Mouse (Mus musculus) embryonic facial prominence, embryonic 10.5 days (tissue): ENCODE results near the gene Tbc1d22b. TPM values are rescaled to one million over a fixed set of nuclear protein-coding genes. Genes with fewer than 3 reads are reported as not detected.
A peak's percentile ranks its signal among the peaks of the same experiment; 100 is the strongest.

Experiments used
- DNase-seq: peaks from one replicate; pipeline ENCODE4 v3.0.0-alpha.2; 2017; ENCODE audit warnings: low spot score
- H3K27ac ChIP-seq: fragments of 300-500 bp; sonication (generic); replicated peaks from 2 replicates; pipeline ENCODE4 v1.5.1; 2016; ENCODE audit warnings: mild to moderate bottlenecking
- H3K27me3 ChIP-seq: fragments of 300-500 bp; sonication (generic); replicated peaks from 2 replicates; pipeline ENCODE4 v1.6.1; 2016; ENCODE audit warnings: low read depth, mild to moderate bottlenecking; ENCODE audit not compliant: poor library complexity, severe bottlenecking
- H3K36me3 ChIP-seq: fragments of 300-500 bp; sonication (generic); replicated peaks from 2 replicates; pipeline ENCODE4 v1.6.1; 2016; ENCODE audit warnings: mild to moderate bottlenecking, moderate library complexity
- H3K4me1 ChIP-seq: fragments of 300-500 bp; sonication (generic); 2 replicates; pipeline ENCODE4 v1.6.1; 2016
- H3K4me3 ChIP-seq: fragments of 300-500 bp; sonication (generic); 2 replicates; pipeline ENCODE4 v1.5.1; 2016; ENCODE audit warnings: mild to moderate bottlenecking, moderate library complexity
- H3K9me3 ChIP-seq: fragments of 300-500 bp; sonication (generic); 2 replicates; pipeline ENCODE4 v1.6.1; 2016; ENCODE audit warnings: mild to moderate bottlenecking
- WGBS: fragments of 180-500 bp; shearing (Covaris S2); methylation state at CpG from one replicate; pipeline ENCODE4 v1.1.7; 2016; 5-methylcytosine and 5-hydroxymethylcytosine counted together
- polyA plus RNA-seq: library from polyadenylated mRNA; unstranded; fragments of >200 nt; fragmentation: Nextera tagmentation; extraction: Ambion mirVana; gene quantifications from 2 replicates; pipeline ENCODE4 v1.2.1, GENCODE M21; 2016

Gene Tbc1d22b
- polyA plus RNA-seq = 18.4 and 19.5 TPM in 2 replicates

DNA sequence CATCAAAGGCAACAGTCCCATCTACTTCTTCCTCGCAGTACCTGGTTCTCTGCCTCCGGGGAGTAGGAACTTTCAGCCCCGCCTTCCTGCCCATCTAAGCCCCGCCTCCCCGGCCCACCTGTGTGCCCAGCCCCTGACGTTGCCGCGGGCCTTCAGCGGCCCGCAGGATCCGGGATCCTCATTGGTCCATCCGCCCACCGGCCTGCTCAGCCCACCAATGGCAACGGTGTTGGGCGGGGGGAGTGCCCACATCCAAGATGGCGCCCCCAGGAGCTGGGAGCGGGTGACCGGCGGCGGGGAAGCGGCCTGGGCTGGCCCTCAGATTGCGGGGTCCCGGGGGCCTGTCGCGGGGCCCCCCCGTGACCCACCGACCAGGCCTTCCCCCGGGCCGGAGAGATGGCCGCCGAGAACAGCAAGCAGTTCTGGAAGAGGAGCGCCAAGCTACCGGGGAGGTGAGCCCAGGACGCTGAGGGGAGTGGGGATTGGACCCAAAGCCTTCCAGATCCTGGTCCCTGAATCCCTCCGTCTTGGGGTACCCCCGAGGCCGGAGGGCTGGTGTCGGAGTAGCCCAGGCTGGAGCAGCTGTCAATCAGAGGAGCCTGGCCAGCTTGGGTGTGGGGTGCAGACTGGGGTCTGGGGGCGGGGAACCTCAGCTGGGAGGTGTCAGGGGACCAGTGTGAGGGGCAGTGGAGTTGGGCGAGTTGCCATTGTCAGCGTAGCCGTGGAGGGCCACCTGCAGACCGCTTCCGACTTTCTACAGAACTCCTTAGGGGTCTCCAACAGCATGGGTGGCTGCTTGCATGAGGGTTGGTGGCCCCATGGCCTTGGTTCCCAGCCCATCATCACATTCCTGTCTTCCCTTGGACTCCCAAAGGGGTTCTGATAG, at the start of gene Tbc1d22b, which contains the start of gene Gm17657:
Gene Tbc1d22b (plus strand): TSS at position 243 of the 886 bp plus-strand sequence.
Gene Gm17657 (minus strand): TSS at position 96 of the 886 bp plus-strand sequence.
- WGBS = under 1% methylated on average over 44 of the region's 44 CpGs
- Histone ChIP-seq H3K4me3 (peak within 1 kb of the TSS; percentile 99), H3K27ac (peak within 1 kb of the TSS; percentile 95), H3K9me3 (0 out of 2 replicates have a peak, but pooled peaks cover 5% of the 10 kb centered on the region), H3K27me3 (no peaks in the 10 kb centered on the region), H3K4me1 (peaks cover 23% of the 10 kb centered on the region), H3K36me3 (no peaks in the 10 kb centered on the region)
- DNase-seq = peak; percentile 97

DNA sequence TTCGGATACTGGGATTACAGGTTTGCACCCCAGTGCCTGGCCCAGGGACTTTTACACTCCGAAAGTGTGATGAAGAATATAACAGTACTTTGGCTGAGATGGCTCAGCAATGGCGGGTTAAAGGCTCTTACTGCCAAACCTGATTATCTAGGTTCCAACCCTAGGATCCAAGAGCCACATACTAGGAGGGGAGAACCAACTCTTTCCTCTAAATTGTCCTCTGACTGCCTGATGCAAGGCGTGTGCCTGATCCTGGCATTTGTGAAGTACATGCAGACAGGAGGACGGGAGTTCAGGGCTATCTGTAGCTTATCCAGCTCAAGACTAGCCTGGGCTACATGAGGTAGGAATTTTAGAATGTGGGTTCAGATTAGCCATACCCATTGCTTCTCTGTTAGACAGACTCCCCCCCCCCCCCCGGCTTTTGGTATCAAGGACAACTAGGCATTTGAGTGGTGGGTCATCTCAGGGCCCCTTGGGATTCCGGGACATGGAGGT, 49.3 kb upstream of the Tbc1d22b start:
- Histone ChIP-seq H3K27ac (no peak overlapping the region; the same call in 1 of the 2 replicates), H3K9me3 (no peaks in the 10 kb centered on the region), H3K36me3 (peaks cover 12% of the 10 kb centered on the region), H3K4me3 (no peak overlapping the region), H3K4me1 (peaks cover 9% of the 10 kb centered on the region; the same call in 1 of the 2 replicates), H3K27me3 (peaks cover 9% of the 10 kb centered on the region)
- DNase-seq = no peak
- 76% methylated on average over 7 of the region's 7 CpGs for WGBS

- Histone ChIP-seq H3K27ac (no peak overlapping the region), H3K36me3 (peaks cover 12% of the 10 kb centered on the region), H3K4me3 (no peak overlapping the region), H3K9me3 (no peaks in the 10 kb centered on the region), H3K4me1 (peaks cover 9% of the 10 kb centered on the region; the same call in 1 of the 2 replicates), H3K27me3 (peaks cover 9% of the 10 kb centered on the region)
- DNase-seq = no peak
- 76% methylated on average over 17 of the region's 17 CpGs for WGBS
Measured at GRCm38 (mm10) chr17:29500802-29501469, 48.6 kb upstream of the Tbc1d22b start.

DNA sequence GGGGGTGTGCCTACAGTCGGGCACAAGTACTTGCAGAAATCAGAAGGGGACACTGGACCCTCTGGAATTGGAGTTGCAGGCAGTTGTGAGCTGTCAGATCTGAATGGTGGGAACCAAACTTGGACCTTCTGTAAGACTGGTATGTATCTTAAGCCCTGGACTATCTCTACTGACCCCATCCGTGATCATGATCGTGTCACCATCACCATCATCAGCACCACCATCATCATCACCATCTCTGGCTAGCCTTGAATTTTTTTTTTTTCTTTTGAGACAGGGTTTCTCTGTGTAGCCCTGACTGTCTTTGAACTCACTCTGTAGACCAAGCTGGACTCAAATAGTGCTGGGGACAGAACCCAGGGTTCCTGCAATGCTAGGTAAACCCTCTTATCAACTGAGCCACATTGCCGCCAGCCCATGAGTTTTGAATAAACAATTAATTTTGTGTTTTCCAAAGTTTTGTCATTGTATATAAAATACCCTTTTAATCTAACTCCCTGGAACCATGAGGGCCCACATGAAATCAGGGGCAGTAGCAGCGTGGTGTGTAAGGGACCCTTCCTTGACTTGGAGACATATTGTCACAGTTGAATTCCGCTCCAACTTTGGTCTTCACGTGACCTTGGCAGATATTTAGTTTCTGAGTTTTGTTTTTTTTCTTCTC, 47.4 kb upstream of the Tbc1d22b start:
- H3K27ac ChIP-seq = no peak overlapping the region; the same call in 1 of the 2 replicates
- peaks cover 9% of the 10 kb centered on the region; the same call in 1 of the 2 replicates for H3K4me1 ChIP-seq
- DNase-seq = no peak
- peaks cover 9% of the 10 kb centered on the region for H3K27me3 ChIP-seq
- H3K9me3 ChIP-seq = no peaks in the 10 kb centered on the region
- H3K36me3 ChIP-seq = 0 out of 2 replicates have a peak, but pooled peaks cover under 1% of the 10 kb centered on the region
- 74% methylated on average over 7 of the region's 7 CpGs for WGBS
- H3K4me3 ChIP-seq = no peak overlapping the region

- H3K4me1 ChIP-seq = peaks cover 9% of the 10 kb centered on the region; the same call in 1 of the 2 replicates
- no peaks in the 10 kb centered on the region for H3K9me3 ChIP-seq
- peak overlapping the region; percentile 25; the same call in 1 of the 2 replicates for H3K4me3 ChIP-seq
- DNase-seq = no peak
- no peaks in the 10 kb centered on the region for H3K36me3 ChIP-seq
- H3K27ac ChIP-seq = no peak overlapping the region; the same call in 1 of the 2 replicates
- H3K27me3 ChIP-seq = peaks cover 9% of the 10 kb centered on the region
- WGBS = 18% methylated on average over 32 of the region's 32 CpGs
Measured at GRCm38 (mm10) chr17:29502669-29503665, 46.6 kb upstream of the Tbc1d22b start.

GRCm38 (mm10) chr17:29503700-29504099, 45.9 kb upstream of the Tbc1d22b start:
- Histone ChIP-seq H3K4me3 (no peak overlapping the region), H3K27me3 (peaks cover 9% of the 10 kb centered on the region), H3K4me1 (peaks cover 9% of the 10 kb centered on the region; the same call in 1 of the 2 replicates), H3K36me3 (no peaks in the 10 kb centered on the region), H3K9me3 (no peaks in the 10 kb centered on the region), H3K27ac (no peak overlapping the region)
- DNase-seq = no peak
- WGBS = 80% methylated on average over 5 of the region's 5 CpGs

GRCm38 (mm10) chr17:29508927-29509608, 40.5 kb upstream of the Tbc1d22b start:
- H3K27me3 ChIP-seq = no peaks in the 10 kb centered on the region
- H3K9me3 ChIP-seq = no peaks in the 10 kb centered on the region
- peaks cover 11% of the 10 kb centered on the region for H3K4me1 ChIP-seq
- no peaks in the 10 kb centered on the region for H3K36me3 ChIP-seq
- no peak overlapping the region for H3K27ac ChIP-seq
- H3K4me3 ChIP-seq = no peak overlapping the region
- no peak for DNase-seq
- 79% methylated on average over 12 of the region's 12 CpGs for WGBS

- Histone ChIP-seq H3K27ac (no peak overlapping the region), H3K9me3 (no peaks in the 10 kb centered on the region), H3K27me3 (no peaks in the 10 kb centered on the region), H3K36me3 (no peaks in the 10 kb centered on the region), H3K4me1 (peaks cover 17% of the 10 kb centered on the region), H3K4me3 (no peak overlapping the region)
- DNase-seq = no peak
- 53% methylated on average over 8 of the region's 8 CpGs for WGBS
Measured at GRCm38 (mm10) chr17:29510691-29511090, 38.9 kb upstream of the Tbc1d22b start.

DNA sequence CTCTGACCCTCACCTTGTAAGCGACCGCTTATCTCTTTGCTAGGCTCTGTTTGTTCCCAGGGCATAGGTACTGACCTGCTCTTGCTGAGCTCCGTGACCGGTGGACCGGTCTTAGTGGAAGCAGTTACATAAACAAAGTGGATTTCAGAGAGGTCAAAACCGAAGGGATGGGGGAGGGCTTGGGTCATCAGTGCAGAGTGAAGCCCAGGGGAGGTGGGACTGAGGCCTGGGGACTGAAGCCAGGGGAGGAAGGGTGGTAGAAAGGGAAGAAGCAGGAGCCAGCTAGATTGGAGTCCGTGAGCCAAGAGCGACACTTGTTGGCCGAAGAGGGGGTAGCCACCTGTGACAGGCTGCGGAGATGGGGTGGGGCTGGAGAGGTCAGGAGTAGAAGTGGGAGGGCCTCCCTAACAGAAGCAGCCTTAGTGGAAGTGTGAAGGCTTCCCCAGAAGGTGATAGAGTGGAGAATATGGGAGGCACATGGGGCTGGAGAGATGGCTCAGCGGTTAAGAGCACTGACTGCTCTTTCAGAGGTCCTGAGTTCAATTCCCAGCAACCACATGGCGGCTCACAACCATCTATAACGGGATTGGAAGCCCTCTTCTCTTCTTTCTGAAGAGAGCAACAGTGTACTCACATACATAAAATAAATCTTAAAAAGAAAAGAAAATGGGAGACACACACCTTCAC, 36.4 kb upstream of the Tbc1d22b start:
- Histone ChIP-seq H3K36me3 (no peaks in the 10 kb centered on the region), H3K9me3 (no peaks in the 10 kb centered on the region), H3K4me1 (peaks cover 17% of the 10 kb centered on the region), H3K27me3 (no peaks in the 10 kb centered on the region), H3K27ac (peak overlapping the region; percentile 20; the same call in 1 of the 2 replicates), H3K4me3 (no peak overlapping the region)
- DNase-seq = peak; percentile 84
- WGBS = 27% methylated on average over 13 of the region's 13 CpGs

GRCm38 (mm10) chr17:29514435-29514834, 35.1 kb upstream of the Tbc1d22b start:
- Histone ChIP-seq H3K4me3 (no peak overlapping the region), H3K27ac (peak overlapping the region; percentile 35; the same call in 1 of the 2 replicates), H3K36me3 (no peaks in the 10 kb centered on the region), H3K4me1 (peaks cover 12% of the 10 kb centered on the region), H3K27me3 (no peaks in the 10 kb centered on the region), H3K9me3 (no peaks in the 10 kb centered on the region)
- 3% methylated on average over 11 of the region's 11 CpGs for WGBS
- DNase-seq = peak; percentile 82
